Mouse (Mus musculus) ES-Bruce4 (cell line): ENCODE data around the gene Krt28. TPM values are rescaled to one million over a fixed set of nuclear protein-coding genes. Genes with fewer than 3 reads are reported as not detected.

Source experiments
- H3K27ac ChIP-seq: 2 replicates; pipeline ENCODE4 v1.5.1; 2012; ENCODE audit warnings: low read length, inconsistent platforms; ENCODE audit not compliant: insufficient read depth
- H3K27me3 ChIP-seq: 2 replicates; pipeline ENCODE4 v1.6.1; 2012; ENCODE audit warnings: mild to moderate bottlenecking, low read length, inconsistent platforms; ENCODE audit not compliant: control insufficient read depth, poor library complexity, insufficient read depth, severe bottlenecking
- H3K36me3 ChIP-seq: 2 replicates; pipeline ENCODE4 v1.6.1; 2012; ENCODE audit warnings: inconsistent platforms, mild to moderate bottlenecking, low read length, moderate library complexity; ENCODE audit not compliant: control insufficient read depth, poor library complexity, insufficient read depth, severe bottlenecking
- H3K4me1 ChIP-seq: one replicate; pipeline ENCODE4 v1.8.1; 2011; ENCODE audit warnings: low read length; ENCODE audit not compliant: control insufficient read depth, insufficient read depth
- H3K4me3 ChIP-seq: 2 replicates; pipeline ENCODE4 v1.5.1; 2011; ENCODE audit warnings: low read depth, mild to moderate bottlenecking, low read length
- H3K9ac ChIP-seq: 2 replicates; pipeline ENCODE4 v1.6.1; 2012; ENCODE audit warnings: low read depth, mild to moderate bottlenecking, inconsistent platforms; ENCODE audit not compliant: poor library complexity, severe bottlenecking
- H3K9me3 ChIP-seq: replicated peaks from 2 replicates; pipeline ENCODE4 v1.6.1; 2012; ENCODE audit warnings: mild to moderate bottlenecking, low read length, inconsistent platforms; ENCODE audit not compliant: control insufficient read depth, poor library complexity, insufficient read depth, severe bottlenecking
- CTCF ChIP-seq: IDR thresholded peaks from one replicate; pipeline ENCODE4 v1.8.1; 2011; ENCODE audit warnings: low read depth, low read length
- EP300 ChIP-seq: IDR thresholded peaks from 2 replicates; pipeline ENCODE4 v1.6.1; 2011; ENCODE audit warnings: low read depth, low read length; ENCODE audit not compliant: insufficient read depth
- POLR2A ChIP-seq: IDR thresholded peaks from one replicate; pipeline ENCODE4 v1.8.1; 2011; ENCODE audit warnings: low read length; ENCODE audit not compliant: insufficient read depth
- polyA plus RNA-seq: library from polyadenylated mRNA; stranded (reverse); fragments of >200 nt; gene quantifications from 2 replicates; pipeline ENCODE4 v1.2.4, GENCODE M21; 2011; ENCODE audit warnings: low read depth; ENCODE audit not compliant: missing spikeins, insufficient read depth, insufficient read length

Gene Krt28
- polyA plus RNA-seq, 1 experiment, result not detected

GRCm38 (mm10) chr11:99385813-99386721, 11.4 kb upstream of the Krt28 start:
- Histone ChIP-seq H3K27me3 (no peaks in the 10 kb centered on the region), H3K27ac (peak overlapping the region; percentile 99), H3K4me1 (no peaks in the 10 kb centered on the region), H3K4me3 (peak overlapping the region; percentile 98), H3K9ac (peak overlapping the region; percentile 95), H3K9me3 (no peaks in the 10 kb centered on the region), H3K36me3 (no peaks in the 10 kb centered on the region)
- no peak for TF ChIP-seq CTCF

DNA sequence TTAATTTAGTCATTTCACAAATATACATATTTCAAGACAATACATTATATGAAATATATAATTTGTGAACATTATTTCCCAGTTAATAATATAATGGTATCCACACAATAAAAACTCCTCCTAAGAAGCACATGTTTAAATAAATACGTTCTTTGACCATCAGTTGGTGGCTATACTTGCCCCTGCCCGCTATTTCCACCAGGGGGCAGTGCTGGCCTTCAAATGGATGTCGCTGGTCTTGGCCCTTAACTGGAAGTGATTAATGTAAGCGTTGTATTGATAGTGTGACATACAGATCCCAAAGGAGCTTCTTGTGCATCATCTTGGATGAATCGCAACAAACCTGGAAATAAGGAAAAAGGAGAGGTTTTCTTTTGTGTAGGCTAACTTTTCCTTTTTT, 4.9 kb upstream of the Krt28 start:
- H3K27me3 ChIP-seq, result no peaks in the 10 kb centered on the region
- no peaks in the 10 kb centered on the region for H3K4me1 ChIP-seq
- TF ChIP-seq POLR2A, result no peak
- no peak for TF ChIP-seq EP300
- TF ChIP-seq CTCF, result peak; percentile 81
- no peaks in the 10 kb centered on the region for H3K9me3 ChIP-seq
- H3K36me3 ChIP-seq, result no peaks in the 10 kb centered on the region
- H3K27ac ChIP-seq, result no peak overlapping the region
- H3K9ac ChIP-seq, result no peak overlapping the region
- H3K4me3 ChIP-seq, result no peak overlapping the region

DNA sequence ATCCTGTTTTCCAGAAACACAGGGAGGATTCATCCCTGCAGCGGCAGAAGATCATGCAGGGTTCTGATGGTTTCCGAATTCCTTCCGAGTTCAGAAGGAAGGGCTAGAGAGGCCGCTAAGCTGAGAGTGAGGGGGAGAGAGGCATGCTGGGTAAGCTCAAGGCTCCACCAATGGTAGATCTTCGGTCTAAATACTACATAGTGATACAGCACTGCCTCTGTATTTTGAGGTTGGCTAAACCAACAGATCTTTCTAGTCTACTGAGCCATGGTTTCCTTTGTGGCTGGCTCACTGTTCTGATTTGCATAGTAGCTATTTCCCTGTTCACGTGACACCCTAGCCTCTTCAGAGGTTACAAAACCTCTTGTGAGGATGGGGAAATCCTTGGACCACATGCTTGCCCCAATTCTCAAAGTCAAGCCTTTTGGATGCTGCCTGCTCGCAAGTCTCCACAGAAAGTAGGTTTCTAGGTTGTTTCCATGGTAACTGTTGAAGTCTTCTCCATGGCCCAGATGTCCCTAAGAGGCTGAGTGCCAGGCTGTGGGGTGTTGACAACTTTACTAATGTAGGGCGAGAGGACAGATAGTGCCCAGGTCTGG, 4.8 kb downstream of the Krt28 start:
- Histone ChIP-seq H3K27ac (no peak overlapping the region), H3K36me3 (no peaks in the 10 kb centered on the region), H3K9ac (no peak overlapping the region), H3K4me3 (no peak overlapping the region), H3K27me3 (no peaks in the 10 kb centered on the region), H3K9me3 (no peaks in the 10 kb centered on the region), H3K4me1 (no peaks in the 10 kb centered on the region)
- TF ChIP-seq POLR2A, result no peak
- no peak for TF ChIP-seq CTCF
- TF ChIP-seq EP300, result no peak

DNA sequence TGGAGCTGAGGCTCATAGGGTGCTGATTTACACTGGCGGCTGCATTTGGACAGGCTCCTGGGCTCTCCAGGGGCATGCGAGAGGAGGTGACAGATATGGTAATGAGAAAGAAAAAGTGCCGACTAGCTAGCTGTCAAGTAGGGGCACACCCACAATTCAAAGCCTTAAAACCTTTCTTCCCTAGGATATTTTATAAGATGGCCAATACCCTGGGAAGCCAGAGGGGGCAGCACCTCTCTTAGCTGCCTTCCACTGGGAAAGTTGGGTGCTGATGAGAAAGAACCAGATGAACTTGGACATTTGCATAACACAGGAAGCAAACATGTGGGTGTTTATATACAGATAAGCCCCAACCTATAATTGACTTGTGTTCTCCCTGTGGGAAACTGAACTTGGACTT, 5.5 kb downstream of the Krt28 start:
- Histone ChIP-seq H3K9ac (no peak overlapping the region), H3K9me3 (no peaks in the 10 kb centered on the region), H3K27ac (no peak overlapping the region), H3K4me3 (no peak overlapping the region), H3K36me3 (no peaks in the 10 kb centered on the region), H3K27me3 (no peaks in the 10 kb centered on the region), H3K4me1 (no peaks in the 10 kb centered on the region)
- TF ChIP-seq CTCF (peak; percentile 54), EP300 (no peak)

- Histone ChIP-seq H3K9me3 (no peaks in the 10 kb centered on the region), H3K27me3 (no peaks in the 10 kb centered on the region), H3K4me3 (no peak overlapping the region), H3K36me3 (no peaks in the 10 kb centered on the region), H3K4me1 (no peaks in the 10 kb centered on the region), H3K27ac (no peak overlapping the region), H3K9ac (no peak overlapping the region)
- peak; percentile 24 for TF ChIP-seq CTCF
- no peak for TF ChIP-seq EP300
- TF ChIP-seq POLR2A, result no peak
Measured at GRCm38 (mm10) chr11:99366791-99367190, 7.9 kb downstream of the Krt28 start.

GRCm38 (mm10) chr11:99364412-99364811, 10.3 kb downstream of the Krt28 start:
- TF ChIP-seq POLR2A (no peak), EP300 (no peak), CTCF (peak; percentile 36)
- no peak overlapping the region for H3K27ac ChIP-seq
- H3K9ac ChIP-seq, result no peak overlapping the region
- H3K4me3 ChIP-seq, result no peak overlapping the region
- no peaks in the 10 kb centered on the region for H3K36me3 ChIP-seq
- H3K27me3 ChIP-seq, result no peaks in the 10 kb centered on the region
- H3K4me1 ChIP-seq, result no peaks in the 10 kb centered on the region
- H3K9me3 ChIP-seq, result no peaks in the 10 kb centered on the region
